Mouse (Mus musculus): ENCODE measurements at regions not wholly inside any gene's neighbourhood (a gene's known extent, or its start where the extent isn't known, plus 50 kb on each side); places are given as distances from the start of the nearest gene placed in this dataset.

DNA sequence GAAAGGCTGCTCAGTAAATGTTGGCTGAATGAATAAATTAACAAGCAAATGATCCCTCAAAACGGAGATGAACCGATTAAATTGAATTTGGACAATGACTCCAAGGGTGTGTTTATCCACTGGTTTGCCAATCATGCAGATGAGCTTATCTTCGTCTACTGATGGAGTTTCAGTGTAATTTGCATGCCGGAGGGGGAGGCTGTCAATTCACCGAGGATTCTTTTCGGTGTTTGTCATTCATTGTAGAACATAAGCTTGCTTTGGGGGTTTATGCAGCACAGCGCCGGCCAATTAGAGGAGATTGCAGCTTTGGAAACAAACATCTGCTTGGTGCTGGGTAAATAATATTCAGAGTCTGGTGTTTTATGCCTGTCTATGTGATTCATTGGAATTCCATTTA lies 132.7 kb downstream of the Otoa start:
- no peak for DNase-seq (ENCODE audit: low spot score in 2 of 2)

DNA sequence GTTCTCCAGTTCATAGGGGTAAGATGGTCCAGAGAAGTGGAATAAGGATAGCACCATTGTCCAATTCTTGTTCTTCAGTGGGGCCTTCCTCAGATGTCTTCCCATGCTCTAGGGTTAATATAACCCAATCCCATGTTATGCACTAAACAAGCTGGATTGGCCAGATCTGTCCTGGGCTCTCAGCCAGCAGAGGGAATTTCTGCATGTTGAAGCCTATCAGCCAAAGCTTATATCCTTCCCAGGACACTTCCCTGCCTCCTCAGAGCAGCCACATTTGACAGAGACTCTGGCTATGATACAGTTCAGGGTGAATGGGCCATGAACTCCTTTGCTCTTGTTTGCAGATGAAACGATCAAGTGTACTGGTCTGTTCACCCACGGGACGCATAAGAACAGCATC lies 133.6 kb downstream of the Otoa start:
- DNase-seq (ENCODE audit: low spot score in 2 of 2), result no peak

DNA sequence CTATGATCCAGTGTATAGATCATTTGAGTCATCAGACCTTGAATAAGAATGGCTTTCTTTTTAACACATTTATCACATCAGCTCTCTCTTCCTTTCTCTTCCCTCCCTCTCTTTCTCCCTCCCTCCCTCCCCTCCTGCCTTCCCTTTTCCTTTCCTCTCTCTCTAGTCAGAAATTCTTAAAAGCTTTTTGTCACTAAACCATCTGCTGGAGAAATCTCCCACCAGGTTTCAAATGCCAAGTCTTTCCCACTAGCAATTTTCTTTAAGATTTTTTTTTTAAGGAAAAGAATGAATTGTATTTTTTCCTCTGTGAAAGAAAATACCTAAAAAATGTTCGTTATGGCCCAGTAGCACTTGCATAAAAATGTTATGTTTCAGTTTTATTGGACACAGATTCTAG lies 134.3 kb downstream of the Otoa start:
- DNase-seq (ENCODE audit: low spot score in 2 of 2), result no peak

DNA sequence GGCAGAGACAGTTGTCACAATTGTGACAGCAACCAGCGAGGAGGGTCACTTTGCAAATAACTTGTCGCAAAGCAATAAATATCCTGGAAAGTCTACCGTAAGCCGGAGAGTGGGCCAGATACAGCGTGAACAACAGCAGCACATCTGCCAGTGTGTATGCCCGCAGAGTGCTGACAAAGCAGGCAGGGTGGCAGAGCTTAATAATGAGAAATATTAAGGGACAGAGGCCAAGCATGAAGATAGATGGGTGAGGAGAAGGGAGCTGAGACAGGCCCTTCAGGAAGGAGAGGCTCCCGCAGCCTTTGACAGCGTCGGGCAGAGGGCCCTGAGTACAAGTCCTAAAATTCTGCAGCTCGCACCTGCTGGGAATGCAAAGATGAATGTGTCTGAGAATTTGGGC lies 136.6 kb downstream of the Otoa start:
- no peak for DNase-seq (ENCODE audit: low spot score in 2 of 2)

DNA sequence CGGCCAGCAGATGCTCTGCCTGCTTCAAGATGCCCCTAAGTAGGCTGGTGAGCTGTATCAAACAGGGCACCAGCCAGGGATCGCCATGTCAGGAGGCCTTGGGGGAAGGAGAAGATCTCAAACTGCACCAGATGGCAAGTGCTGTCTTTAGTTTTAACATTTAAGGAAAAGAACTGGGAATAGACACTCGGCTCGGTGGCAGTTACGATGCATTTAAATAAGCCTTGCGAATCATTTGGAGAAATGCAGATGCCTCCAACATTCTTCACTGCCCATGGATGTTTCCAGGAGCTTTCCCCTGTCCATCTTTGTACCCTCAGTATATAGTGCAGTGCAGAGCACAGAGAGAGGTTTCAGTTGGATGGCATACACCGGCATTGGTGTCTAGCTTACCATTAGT lies 139.7 kb downstream of the Otoa start:
- no peak for DNase-seq (ENCODE audit: low spot score in 2 of 2)

DNA sequence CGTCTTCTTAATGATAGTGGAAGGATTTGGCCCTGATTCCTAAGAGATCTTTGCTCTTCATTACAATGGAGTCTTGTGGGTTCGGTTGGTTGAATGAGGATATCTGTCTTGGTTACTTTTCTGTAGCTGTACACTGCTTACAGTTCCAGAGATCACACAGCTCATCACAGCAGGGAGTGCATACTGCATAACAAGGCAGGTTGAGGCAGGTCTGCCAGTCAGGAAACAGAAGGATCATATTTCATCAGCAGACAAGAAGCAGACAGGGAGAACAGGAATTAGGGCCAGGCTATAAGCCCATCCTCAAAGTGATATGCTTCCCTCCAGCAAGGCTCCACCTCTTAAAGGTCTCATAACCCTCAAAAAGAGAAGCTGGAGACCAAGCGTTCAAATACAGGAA lies 150.4 kb downstream of the Otoa start:
- DNase-seq (ENCODE audit: low spot score in 2 of 2), result no peak

DNA sequence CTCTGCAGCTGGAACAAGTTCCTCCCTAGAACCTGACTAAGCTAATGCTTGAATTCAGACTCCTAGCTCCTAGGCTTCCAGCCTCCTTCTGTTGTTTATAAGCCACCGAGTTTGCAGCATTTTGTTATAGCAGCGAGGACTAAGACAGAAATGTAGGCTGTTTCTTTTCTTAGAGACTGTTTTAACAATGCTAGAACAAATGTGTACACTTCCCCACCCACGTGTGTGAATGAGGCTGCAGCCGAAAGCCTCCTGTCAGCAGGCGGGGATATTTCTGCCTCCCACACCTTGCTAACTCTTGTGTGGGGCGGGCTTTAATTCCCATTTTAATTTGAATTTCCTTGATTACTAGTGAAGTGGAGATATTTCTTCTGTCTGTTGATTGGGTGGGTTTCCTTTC lies 153.4 kb downstream of the Otoa start:
- DNase-seq (ENCODE audit: low spot score in 2 of 2), result peak in 1 of 2 experiments; percentile 81

DNA sequence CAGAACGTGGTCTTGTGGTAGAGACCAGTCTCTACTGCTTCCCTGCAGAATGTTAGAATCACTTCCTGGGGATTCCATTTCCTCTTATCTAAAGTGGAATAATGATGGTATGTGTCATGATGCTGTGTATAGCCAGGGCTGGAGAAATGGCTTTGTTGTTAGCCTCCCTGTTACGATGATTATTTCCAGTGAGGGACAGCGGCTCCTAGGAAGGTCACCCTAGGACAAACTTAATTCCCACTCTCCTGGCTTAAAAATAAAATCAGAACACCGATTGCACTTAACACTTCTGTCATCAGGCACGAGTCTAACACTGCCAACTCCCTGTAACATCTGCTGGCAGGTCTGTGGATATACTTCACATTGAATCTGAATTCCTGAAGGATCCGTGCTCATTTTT lies 151.9 kb upstream of the Hs3st2 start:
- DNase-seq (ENCODE audit: low spot score in 2 of 2), result no peak

DNA sequence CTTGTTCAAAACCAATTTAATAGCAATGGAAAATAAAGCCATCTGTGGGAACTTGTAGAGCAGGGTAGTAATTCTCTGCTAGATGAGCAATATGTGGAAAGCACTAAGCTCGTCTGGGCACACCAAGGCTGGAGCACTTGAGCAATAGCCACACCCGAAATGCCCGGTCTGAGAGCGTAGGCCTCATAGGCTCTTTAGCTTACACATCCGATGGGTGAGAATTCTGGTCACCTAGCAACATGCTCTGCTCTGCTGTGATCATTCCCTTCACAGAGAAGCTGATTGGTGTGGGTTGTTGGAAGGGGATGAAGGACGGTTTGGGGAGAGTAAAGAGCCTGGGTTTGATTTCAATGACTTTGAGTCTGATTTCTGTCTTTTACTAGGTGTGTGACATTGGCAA lies 143.8 kb upstream of the Hs3st2 start:
- no peak for DNase-seq (ENCODE audit: low spot score in 2 of 2)

DNA sequence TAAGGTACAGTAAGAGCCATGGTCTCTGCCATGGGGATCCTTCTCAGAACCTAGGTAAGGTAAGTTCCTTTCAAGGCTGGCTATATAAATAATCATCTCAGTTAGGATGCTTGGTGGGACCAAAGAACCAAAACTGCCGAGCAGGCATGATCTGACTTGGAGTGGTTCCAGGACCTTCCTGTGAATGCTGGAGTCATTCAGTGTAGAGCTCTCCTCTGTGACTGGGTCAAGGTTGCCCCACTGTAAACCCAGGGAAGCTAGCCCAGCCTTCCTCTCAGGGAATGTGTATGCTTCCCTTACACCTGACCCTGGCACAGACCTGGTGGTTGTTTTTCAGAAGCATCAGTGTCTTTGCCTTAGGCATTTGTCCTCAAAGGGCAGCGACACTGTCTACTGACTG lies 134.2 kb upstream of the Hs3st2 start:
- no peak for DNase-seq (ENCODE audit: low spot score in 2 of 2)

DNA sequence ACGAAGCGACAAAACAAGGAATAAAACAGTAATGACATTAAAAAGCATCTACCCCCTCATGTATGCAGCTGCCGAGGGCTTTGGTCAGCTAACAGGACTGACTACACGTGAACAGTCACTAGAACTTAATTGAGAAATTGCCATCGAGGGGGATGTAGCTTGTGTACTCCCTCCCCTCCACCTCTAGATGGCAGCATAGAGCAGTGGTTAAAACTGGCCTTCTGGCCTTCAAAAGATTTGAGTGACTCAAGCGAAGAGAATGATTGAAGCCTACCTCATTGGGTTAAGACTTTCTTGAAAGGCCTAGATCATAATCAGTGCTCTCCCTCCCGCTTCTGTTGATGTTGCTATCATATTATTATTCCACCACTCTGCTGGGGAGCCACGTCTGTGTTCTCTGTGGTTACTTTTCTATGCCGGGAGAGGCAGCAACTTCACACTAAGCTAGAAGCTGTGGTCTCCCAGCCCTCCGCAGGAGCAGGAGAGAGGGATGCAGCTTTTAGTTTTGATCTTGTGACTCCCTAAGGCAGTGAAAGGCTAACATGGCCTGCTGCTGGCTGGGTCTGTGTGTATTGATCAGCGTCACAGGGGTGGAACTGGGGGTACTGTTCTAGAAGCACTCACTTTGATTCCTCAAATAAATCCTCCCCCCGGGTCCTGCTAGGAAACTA lies 132.7 kb upstream of the Hs3st2 start:
- DNase-seq (ENCODE audit: low spot score in 2 of 2), result no peak

DNA sequence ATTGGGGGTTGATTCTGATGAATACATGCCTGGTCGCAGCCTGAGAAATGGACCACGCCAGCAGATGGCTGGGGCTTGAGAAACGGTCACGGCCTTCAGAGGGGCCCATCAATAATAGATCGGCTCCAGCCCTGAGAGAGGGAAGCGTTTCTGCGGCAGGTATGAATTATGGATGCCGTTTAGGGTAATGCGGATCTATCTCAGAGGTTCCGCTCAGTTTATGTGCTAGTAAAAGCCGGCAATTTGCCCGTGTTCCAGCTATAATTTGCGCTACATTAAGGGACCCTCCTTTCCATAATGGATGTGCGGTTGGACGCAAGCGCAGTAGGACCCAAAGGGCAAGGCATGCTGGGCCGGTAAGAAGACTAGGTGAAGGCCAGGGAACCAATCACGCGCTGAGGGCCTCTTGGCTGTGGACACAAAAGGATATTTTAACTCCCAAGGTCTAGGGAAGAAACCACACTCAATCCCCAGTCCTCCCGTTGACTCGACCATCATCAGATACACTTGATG lies 132.1 kb upstream of the Hs3st2 start:
- no peak for DNase-seq (ENCODE audit: low spot score in 2 of 2)

DNA sequence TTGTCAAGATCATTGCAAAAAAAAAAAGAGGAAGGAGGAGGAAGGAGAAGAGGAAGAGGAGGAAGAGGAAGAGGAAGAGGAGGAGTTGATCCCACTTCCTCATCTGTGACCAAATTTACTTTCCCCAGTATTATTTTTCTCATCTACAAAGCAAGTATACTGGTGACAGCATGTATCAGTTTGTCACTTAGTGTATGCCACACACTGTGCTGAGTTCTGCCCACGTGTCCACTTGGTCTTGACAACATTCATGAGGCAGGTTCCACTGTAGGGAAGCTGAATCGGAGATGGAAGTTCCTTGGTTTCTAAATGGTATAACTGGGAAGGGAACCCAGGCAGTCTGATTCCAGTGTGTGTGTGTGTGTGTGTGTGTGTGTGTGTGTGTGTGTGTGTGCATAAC lies 122.3 kb upstream of the Hs3st2 start:
- no peak for DNase-seq (ENCODE audit: low spot score in 2 of 2)

DNA sequence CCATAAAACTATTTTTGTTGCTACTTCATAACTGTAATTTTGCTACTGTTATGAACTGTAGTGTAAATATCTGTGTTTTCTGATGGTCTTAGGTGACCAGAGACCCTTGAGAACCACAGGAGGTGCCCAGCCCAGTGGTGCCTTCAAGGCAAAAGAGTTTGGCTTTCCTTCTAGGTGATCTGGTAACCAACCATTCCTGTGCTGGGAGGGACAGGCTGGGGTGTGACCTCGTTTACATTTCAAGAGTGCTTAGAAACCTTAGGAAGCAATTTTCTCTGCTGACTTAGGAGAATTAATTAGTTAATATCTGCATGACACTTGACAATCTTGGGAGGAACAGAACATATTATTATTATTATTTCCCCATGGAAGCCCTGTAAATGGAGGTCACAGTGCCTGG lies 111.1 kb upstream of the Hs3st2 start:
- no peak for DNase-seq (ENCODE audit: low spot score in 2 of 2)

DNA sequence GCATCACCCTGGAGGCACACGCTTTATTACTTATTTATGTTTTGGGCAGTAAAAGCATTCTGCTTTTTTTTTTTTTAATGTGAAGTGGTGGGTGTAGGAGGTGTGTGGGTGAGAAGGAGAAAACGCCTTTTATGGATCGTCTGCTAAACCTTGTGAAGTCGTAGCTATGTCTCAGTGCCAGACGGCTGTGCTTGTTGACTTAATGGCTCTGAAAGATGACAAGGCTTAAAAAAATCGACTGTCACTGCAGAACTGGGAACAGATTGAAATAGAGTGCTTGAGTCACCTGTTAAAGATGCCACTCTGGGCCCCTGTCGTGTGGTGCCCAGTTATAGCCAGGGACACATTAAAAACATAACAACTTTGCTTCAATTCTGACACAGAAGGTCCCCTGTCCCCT lies 109.5 kb upstream of the Hs3st2 start:
- peak in 1 of 2 experiments; percentile 29 for DNase-seq (ENCODE audit: low spot score in 2 of 2)

DNA sequence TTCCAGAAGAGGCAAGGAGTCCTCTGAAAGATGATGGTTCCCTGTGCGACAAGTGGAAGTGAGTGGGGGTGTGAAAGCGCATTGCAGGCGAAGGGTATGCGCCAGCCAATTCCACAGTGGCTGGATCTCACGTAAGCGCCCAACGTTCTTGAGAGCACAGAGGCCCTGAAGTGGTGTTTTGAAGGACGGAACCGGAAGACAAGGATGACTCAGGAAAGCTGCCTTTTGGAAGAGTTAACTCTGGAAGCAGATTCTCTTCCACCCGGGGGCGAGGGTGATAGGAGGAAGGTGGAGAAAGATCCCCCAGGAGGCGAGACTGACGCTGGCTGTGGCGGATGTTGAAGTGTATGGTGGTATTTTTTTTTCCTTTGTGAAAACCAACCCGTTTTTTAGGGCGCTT lies 101.9 kb upstream of the Hs3st2 start:
- DNase-seq (ENCODE audit: low spot score in 2 of 2), result peak in 1 of 2 experiments; percentile 31

DNA sequence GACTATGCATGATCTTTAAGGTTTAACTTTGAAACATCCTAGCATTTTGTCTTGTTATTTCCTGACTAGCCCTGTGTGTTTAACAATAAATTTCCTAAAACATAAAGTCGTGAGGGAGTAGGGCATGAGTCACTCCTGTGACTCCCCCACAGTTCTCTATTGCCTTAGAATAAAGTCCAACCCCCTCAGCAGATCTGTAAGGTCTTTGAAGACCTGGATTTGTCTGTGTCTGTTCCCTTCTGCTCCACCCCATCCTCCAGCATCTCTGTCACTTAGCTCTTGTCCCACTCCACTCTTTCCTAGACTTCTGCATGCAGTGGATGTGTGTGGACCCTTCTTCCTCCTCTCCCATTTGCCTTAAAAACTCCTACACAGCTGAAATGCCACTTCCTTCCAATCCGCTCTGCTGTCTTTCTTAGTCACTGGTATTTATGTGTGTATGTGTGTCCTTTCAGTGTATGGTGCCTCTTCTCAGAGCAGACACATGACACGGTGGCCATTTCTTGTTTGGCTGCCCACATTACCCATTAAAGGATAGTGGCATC lies 95.4 kb upstream of the Hs3st2 start:
- DNase-seq (ENCODE audit: low spot score in 2 of 2), result peak in 1 of 2 experiments; percentile 40

DNA sequence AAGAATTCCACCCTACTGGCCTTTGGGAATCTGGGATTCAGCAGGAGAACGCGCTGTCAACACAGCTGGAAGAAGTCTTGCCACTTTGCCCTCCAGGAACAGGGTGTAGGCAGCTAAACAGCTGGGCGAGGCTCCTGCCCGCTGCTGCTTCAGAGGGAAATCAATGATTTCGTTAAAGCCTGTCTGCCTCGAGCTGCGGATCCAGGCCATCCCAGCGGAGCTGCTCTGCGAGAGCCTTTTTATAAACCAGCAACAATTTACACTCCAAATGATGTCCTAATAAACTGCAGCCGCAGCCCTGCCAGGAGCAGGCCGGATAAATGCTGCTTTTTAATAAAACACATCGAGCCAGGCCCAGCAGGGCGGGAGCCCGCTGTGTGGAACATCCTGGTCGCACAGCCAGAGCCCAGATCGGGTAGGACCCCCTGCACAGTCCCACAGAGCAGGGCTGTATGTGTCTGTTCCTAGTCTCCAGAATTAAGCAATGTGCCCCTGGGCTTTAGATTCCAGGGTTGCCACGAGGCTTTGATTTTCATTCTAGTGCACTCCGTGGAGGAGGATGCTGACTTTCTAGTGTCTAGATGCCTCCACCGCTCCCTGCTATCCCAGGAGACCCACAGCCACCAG lies 78.6 kb upstream of the Hs3st2 start:
- no peak for DNase-seq (ENCODE audit: low spot score in 2 of 2)

DNA sequence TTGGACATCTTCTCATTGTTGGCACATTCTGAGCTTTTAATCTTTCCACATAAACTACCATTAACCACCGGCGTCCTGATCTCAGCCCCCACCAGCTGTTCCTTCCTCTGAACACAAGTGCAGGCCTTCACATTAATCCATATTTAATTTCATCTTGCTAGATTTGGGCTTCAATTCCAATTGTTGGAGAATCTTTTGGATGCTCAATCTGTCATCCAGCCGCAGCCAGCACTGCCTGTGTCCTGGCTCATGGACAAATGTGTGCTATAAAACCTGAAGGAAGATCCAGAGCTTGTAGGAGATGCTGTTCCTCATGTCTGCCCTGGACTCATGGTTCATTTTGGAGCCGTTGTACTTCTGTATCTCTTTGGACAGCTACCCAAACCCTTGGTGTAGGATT lies 77.1 kb upstream of the Hs3st2 start:
- DNase-seq (ENCODE audit: low spot score in 2 of 2), result no peak

DNA sequence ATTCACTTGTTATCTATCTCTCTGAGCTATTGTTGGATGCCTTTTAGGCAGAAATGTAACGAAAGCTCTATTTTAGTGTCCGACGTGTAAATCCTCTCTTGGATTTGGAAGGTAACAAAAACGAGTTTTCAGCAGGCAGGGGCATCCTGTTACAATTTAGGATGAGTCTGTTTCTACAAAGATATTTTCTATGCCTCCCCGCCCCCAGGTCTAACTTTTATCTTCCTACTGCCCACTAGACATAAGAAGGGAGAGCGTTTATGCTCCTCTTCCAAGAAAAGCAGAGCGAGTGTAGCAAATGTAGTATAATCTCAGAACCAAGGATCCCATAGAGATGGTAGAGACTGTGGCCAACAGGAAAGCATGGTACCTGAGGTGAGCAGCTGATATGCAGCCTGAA lies 62.4 kb upstream of the Hs3st2 start:
- DNase-seq (ENCODE audit: low spot score in 2 of 2), result no peak

DNA sequence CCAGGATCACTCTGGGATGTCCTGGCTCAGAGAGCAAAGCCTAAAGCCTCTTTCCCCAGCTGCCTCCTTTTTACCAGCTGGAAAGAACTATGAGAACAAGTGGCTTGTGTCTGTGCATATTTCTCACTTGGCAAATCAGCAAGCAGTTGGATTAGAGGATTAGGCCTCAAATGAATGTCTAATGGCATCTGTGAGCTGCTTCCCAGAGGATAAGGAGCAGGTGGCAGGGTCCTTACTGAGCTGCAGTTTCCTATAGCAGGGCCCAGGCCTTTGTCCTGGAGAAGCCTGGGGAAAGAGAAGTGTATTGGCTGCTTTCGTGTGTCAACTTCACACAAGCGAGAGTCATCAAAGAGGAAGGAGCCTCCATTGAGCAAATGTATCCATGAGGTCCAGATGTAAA lies 59.1 kb upstream of the Hs3st2 start:
- DNase-seq (ENCODE audit: low spot score in 2 of 2), result no peak

DNA sequence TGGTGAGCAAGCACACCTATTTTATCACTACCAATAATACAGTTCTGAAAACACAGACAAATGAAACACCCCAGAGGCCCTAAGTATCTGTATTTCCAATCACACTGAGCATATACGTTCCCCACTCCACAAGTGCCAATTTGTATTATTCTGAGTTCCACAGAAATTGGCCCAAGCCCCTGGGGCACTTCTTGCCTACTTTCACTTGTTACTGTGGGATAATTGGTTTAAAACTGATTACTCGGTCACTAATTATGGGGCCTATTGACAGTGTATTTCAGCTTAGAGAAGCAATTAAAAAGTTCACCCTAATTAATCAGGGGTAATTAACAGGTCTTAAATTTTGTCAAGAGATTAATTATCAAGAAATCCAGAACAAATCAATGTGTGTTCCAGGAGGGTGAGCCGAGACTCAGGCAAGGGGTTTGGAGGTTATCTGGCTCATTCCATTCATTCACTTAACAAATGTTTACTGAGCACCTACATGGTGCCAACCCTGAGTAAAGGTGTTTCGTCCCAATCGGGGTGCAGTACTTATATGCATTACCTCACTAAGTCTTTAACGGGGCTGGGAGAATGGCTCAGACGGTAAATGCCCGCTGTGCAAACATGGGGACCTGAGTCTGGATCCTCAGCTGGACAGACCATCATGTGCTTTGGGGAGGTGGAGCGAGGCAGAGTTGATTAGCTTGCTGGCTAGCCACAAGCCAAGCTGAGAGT lies 56.1 kb upstream of the Hs3st2 start:
- DNase-seq (ENCODE audit: low spot score in 2 of 2), result no peak

Data from left cerebral cortex, adult 8-10 months (tissue).